Mouse (Mus musculus) neural tube, embryonic 15.5 days (tissue): ENCODE data around the gene Wif1. TPM values are rescaled to one million over a fixed set of nuclear protein-coding genes. Genes with fewer than 3 reads are reported as not detected.
A peak's percentile ranks its signal among the peaks of the same experiment; 100 is the strongest.

Source experiments
- ATAC-seq: fragments of 200-750 bp; cut with Nextera tagmentation; 2 replicates; pipeline ENCODE4 v1.8.0; 2017; ENCODE audit warnings: mild to moderate bottlenecking, moderate TSS enrichment, moderate library complexity; ENCODE audit not compliant: low FRiP score
- H3K27ac ChIP-seq: fragments of 300-500 bp; sonication (generic); replicated peaks from 2 replicates; pipeline ENCODE4 v1.5.1; 2015; ENCODE audit warnings: mild to moderate bottlenecking, inconsistent platforms
- H3K27me3 ChIP-seq: fragments of 300-500 bp; sonication (generic); replicated peaks from 2 replicates; pipeline ENCODE4 v1.6.1; 2015; ENCODE audit warnings: inconsistent platforms
- H3K36me3 ChIP-seq: fragments of 300-500 bp; sonication (generic); 2 replicates; pipeline ENCODE4 v1.6.1; 2015; ENCODE audit warnings: inconsistent platforms
- H3K4me1 ChIP-seq: fragments of 300-500 bp; sonication (generic); 2 replicates; pipeline ENCODE4 v1.6.1; 2015; ENCODE audit warnings: inconsistent platforms
- H3K4me2 ChIP-seq: fragments of 300-500 bp; sonication (generic); 2 replicates; pipeline ENCODE4 v1.6.1; 2015; ENCODE audit warnings: inconsistent platforms, mild to moderate bottlenecking, moderate library complexity
- H3K4me3 ChIP-seq: fragments of 300-500 bp; sonication (generic); replicated peaks from 2 replicates; pipeline ENCODE4 v1.5.1; 2015; ENCODE audit warnings: mild to moderate bottlenecking, inconsistent platforms
- H3K9ac ChIP-seq: fragments of 300-500 bp; sonication (generic); replicated peaks from 2 replicates; pipeline ENCODE4 v1.6.1; 2015; ENCODE audit warnings: mild to moderate bottlenecking, inconsistent platforms
- H3K9me3 ChIP-seq: fragments of 300-500 bp; sonication (generic); replicated peaks from 2 replicates; pipeline ENCODE4 v1.6.1; 2016; ENCODE audit warnings: inconsistent platforms
- WGBS: fragments of 180-500 bp; shearing (Covaris S2); methylation state at CpG from one replicate; pipeline ENCODE4 v1.1.7; 2015; ENCODE audit warnings: mixed read lengths; 5-methylcytosine and 5-hydroxymethylcytosine counted together
- polyA plus RNA-seq: library from polyadenylated mRNA; unstranded; fragments of >200 nt; fragmentation: Nextera tagmentation; extraction: Ambion mirVana; gene quantifications from 2 replicates; pipeline ENCODE4 v1.2.1, GENCODE M21; 2015

Wif1 gene
- polyA plus RNA-seq, 1 experiment from 2014 or later: 7.4 TPM

DNA sequence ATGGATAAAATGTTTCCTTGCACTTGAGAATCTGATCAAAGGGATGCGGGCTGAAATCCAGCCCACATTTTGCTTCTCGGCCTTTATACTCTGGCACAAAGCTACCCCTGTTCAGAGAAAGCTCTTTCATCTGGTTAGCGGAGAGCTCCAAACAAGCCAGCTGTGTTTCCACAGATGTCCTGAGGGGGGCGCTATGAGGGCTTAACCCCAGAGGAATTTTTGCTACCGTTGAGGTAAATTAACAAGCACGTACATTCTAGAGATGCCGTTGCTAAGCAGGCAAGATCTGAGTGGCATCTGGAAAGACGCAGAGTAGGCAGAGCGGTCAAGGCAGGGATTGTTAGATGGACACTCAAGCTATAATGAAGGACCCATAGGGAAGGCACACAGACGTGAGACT is 13.7 kb downstream of the Wif1 start:
- H3K9me3 ChIP-seq: no peaks in the 10 kb centered on the region
- WGBS: 75% methylated on average over 10 of the region's 10 CpGs
- no peak for ATAC-seq
- no peak overlapping the region for H3K9ac ChIP-seq
- H3K4me3 ChIP-seq: no peak overlapping the region
- no peak overlapping the region for H3K4me2 ChIP-seq
- no peaks in the 10 kb centered on the region for H3K36me3 ChIP-seq
- no peak overlapping the region for H3K27ac ChIP-seq
- no peaks in the 10 kb centered on the region for H3K4me1 ChIP-seq
- H3K27me3 ChIP-seq: no peaks in the 10 kb centered on the region

GRCm38 (mm10) chr10:121052076-121052475 is 18.3 kb downstream of the Wif1 start:
- no peak for ATAC-seq
- WGBS: 88% methylated on average over 6 of the region's 6 CpGs
- Histone ChIP-seq H3K27me3 (no peaks in the 10 kb centered on the region), H3K27ac (no peak overlapping the region), H3K36me3 (no peaks in the 10 kb centered on the region), H3K9me3 (no peaks in the 10 kb centered on the region), H3K4me3 (no peak overlapping the region), H3K4me2 (no peak overlapping the region), H3K9ac (no peak overlapping the region), H3K4me1 (peaks cover 16% of the 10 kb centered on the region)

- Histone ChIP-seq H3K9ac (no peak overlapping the region), H3K4me3 (no peak overlapping the region), H3K36me3 (no peaks in the 10 kb centered on the region), H3K27ac (peak overlapping the region; percentile 58; the same call in 1 of the 2 replicates), H3K4me2 (0 out of 2 replicates have a peak overlapping the region, but pooled peaks have one; percentile 5), H3K9me3 (no peaks in the 10 kb centered on the region), H3K4me1 (peaks cover 16% of the 10 kb centered on the region), H3K27me3 (no peaks in the 10 kb centered on the region)
- peak; percentile 76 for ATAC-seq
- 26% methylated on average over 13 of the region's 13 CpGs for WGBS
These were observed 21.9 kb downstream of the Wif1 start for GRCm38 (mm10) chr10:121055452-121056188.

- ATAC-seq: no peak
- Histone ChIP-seq H3K4me3 (no peak overlapping the region), H3K27me3 (no peaks in the 10 kb centered on the region), H3K27ac (no peak overlapping the region), H3K9ac (no peak overlapping the region), H3K4me2 (no peak overlapping the region), H3K36me3 (no peaks in the 10 kb centered on the region), H3K9me3 (no peaks in the 10 kb centered on the region), H3K4me1 (peaks cover 16% of the 10 kb centered on the region)
- WGBS: 90% methylated on average over 6 of the region's 6 CpGs
These were observed 23.1 kb downstream of the Wif1 start for GRCm38 (mm10) chr10:121056823-121057222.

- Histone ChIP-seq H3K4me2 (no peak overlapping the region), H3K36me3 (no peaks in the 10 kb centered on the region), H3K4me1 (peaks cover 16% of the 10 kb centered on the region), H3K27ac (no peak overlapping the region), H3K9ac (no peak overlapping the region), H3K9me3 (no peaks in the 10 kb centered on the region), H3K4me3 (no peak overlapping the region), H3K27me3 (no peaks in the 10 kb centered on the region)
- ATAC-seq: no peak
- 84% methylated on average over 23 of the region's 23 CpGs for WGBS
These were observed 25.6 kb downstream of the Wif1 start for GRCm38 (mm10) chr10:121059043-121060003.

- WGBS: 78% methylated on average over 5 of the region's 5 CpGs
- no peak for ATAC-seq
These were observed 27.6 kb downstream of the Wif1 start for GRCm38 (mm10) chr10:121061336-121061835.

GRCm38 (mm10) chr10:121062704-121063103 is 28.9 kb downstream of the Wif1 start:
- H3K36me3 ChIP-seq: no peaks in the 10 kb centered on the region
- no peaks in the 10 kb centered on the region for H3K9me3 ChIP-seq
- no peak overlapping the region for H3K27ac ChIP-seq
- H3K4me1 ChIP-seq: no peaks in the 10 kb centered on the region
- ATAC-seq: no peak
- H3K4me2 ChIP-seq: no peak overlapping the region
- H3K4me3 ChIP-seq: no peak overlapping the region
- 87% methylated on average over 8 of the region's 8 CpGs for WGBS
- H3K9ac ChIP-seq: no peak overlapping the region
- H3K27me3 ChIP-seq: no peaks in the 10 kb centered on the region

More at GRCm38 (mm10) chr10:121061336-121061835, 27.6 kb downstream of the Wif1 start:
- Histone ChIP-seq H3K4me3 (no peak overlapping the region), H3K27me3 (no peaks in the 10 kb centered on the region), H3K9ac (no peak overlapping the region), H3K9me3 (no peaks in the 10 kb centered on the region), H3K4me2 (no peak overlapping the region), H3K36me3 (no peaks in the 10 kb centered on the region), H3K27ac (no peak overlapping the region), H3K4me1 (no peaks in the 10 kb centered on the region)

GRCm38 (mm10) chr10:121067416-121067951 is 33.7 kb downstream of the Wif1 start:
- no peak overlapping the region for H3K4me2 ChIP-seq
- no peaks in the 10 kb centered on the region for H3K27me3 ChIP-seq
- H3K27ac ChIP-seq: no peak overlapping the region
- ATAC-seq: no peak
- no peak overlapping the region for H3K9ac ChIP-seq
- 91% methylated on average over 7 of the region's 7 CpGs for WGBS
- no peaks in the 10 kb centered on the region for H3K4me1 ChIP-seq
- H3K4me3 ChIP-seq: no peak overlapping the region
- no peaks in the 10 kb centered on the region for H3K9me3 ChIP-seq
- H3K36me3 ChIP-seq: no peaks in the 10 kb centered on the region

- H3K4me3 ChIP-seq: no peak overlapping the region
- no peak overlapping the region for H3K4me2 ChIP-seq
- H3K9me3 ChIP-seq: no peaks in the 10 kb centered on the region
- H3K36me3 ChIP-seq: no peaks in the 10 kb centered on the region
- H3K4me1 ChIP-seq: no peaks in the 10 kb centered on the region
- 74% methylated on average over 1 of the region's 1 CpGs for WGBS
- no peaks in the 10 kb centered on the region for H3K27me3 ChIP-seq
- no peak overlapping the region for H3K9ac ChIP-seq
- H3K27ac ChIP-seq: no peak overlapping the region
- no peak for ATAC-seq
These were observed 34.2 kb downstream of the Wif1 start for GRCm38 (mm10) chr10:121068003-121068402.

GRCm38 (mm10) chr10:121070742-121071141 is 37.0 kb downstream of the Wif1 start:
- H3K27me3 ChIP-seq: no peaks in the 10 kb centered on the region
- no peak overlapping the region for H3K9ac ChIP-seq
- no peaks in the 10 kb centered on the region for H3K9me3 ChIP-seq
- no peak for ATAC-seq
- no peaks in the 10 kb centered on the region for H3K36me3 ChIP-seq
- H3K4me2 ChIP-seq: no peak overlapping the region
- no peak overlapping the region for H3K27ac ChIP-seq
- no peaks in the 10 kb centered on the region for H3K4me1 ChIP-seq
- H3K4me3 ChIP-seq: no peak overlapping the region
- WGBS: 71% methylated on average over 7 of the region's 7 CpGs

DNA sequence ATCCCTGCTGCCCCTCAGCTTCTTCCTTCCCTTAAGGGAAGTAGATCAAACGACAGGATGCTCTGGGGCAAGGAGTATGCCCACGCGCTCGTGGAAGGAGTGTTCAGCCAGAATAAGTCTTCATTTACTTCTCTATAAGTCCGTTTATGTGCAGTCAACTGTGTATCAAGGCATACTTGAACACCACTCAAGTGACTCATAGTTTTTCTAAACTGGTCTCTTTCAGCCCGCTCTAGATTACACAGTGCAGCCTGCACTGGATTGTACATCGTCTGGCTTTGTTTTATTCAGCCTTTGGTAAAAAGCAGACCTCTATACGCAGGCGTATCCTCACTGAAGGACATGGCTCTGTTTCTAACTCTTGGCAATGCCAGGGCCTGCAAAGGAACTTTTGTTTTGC is 46.7 kb downstream of the Wif1 start:
- H3K27me3 ChIP-seq: no peaks in the 10 kb centered on the region
- no peak overlapping the region for H3K9ac ChIP-seq
- H3K27ac ChIP-seq: no peak overlapping the region
- no peaks in the 10 kb centered on the region for H3K36me3 ChIP-seq
- no peak overlapping the region for H3K4me3 ChIP-seq
- ATAC-seq: no peak
- 86% methylated on average over 9 of the region's 9 CpGs for WGBS
- no peaks in the 10 kb centered on the region for H3K9me3 ChIP-seq
- no peaks in the 10 kb centered on the region for H3K4me1 ChIP-seq
- H3K4me2 ChIP-seq: no peak overlapping the region
